Mouse (Mus musculus) urinary bladder, postnatal 25 days (tissue): ENCODE data around the gene Dnajc9.
A peak's percentile ranks its signal among the peaks of the same experiment; 100 is the strongest.

Experiments
- DNase-seq: peaks from one replicate; pipeline ENCODE4 v3.0.0; 2022; ENCODE audit warnings: low spot score

Dnajc9 gene

DNA sequence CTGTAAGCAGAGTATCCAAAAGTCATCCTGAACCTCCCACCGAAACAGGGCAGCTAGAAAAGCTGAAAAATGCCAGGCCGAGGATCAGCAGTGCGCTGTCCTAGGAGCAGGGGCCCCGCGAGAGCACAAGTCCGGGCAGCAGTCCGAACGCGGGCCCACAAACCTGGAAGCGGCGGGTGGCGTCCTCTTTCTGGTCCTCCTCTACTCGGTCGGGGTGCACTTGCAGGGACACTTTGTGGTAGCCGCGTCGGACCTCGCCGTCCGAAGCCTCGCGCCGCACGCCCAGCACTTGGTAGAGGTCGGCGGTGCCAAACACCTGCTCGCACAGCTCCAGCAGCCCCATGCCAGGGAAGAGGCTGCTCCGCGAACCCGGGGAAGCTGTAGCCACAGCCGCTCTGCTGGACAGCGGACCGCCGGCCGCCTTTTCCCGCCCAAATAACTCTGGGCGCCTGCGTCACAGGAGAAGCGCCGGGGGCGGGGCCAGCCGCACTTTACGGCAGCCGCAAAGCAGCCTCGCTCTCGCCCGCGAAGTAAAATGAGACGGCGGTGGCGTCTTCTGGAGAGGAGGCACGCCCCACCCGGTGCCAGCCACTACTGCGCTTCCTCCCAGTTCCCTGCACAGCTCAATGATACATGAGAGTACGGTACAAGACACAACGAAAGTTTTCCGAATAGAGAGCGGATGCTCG lies at the start of gene Dnajc9:
Dnajc9 (minus strand) TSS at position 470 of the 689 bp plus-strand sequence.
- peak; percentile 96 for DNase-seq

- no peak for DNase-seq
These were observed 48.3 kb upstream of the Dnajc9 start for GRCm38 (mm10) chr14:20436976-20437375.

DNA sequence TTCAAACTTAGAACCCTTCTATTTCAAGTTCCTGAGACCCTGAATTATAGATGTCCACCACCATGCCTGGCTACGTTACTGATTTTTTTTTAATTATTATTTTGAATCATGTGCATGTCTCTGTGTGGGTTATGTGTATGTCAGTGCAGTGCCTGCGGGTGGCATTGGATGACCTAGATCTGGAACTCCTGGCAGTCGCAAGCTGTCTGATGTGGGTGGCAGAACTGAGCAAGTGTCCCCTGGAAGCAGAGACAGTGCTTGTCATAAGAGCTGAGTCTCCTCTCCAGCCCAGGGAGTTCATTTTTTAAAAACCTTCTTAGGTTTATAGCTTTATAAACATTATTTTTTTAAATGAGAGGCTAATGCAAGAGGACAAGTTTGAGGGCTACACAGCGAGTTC lies 43.7 kb upstream of the Dnajc9 start:
- DNase-seq = no peak

DNA sequence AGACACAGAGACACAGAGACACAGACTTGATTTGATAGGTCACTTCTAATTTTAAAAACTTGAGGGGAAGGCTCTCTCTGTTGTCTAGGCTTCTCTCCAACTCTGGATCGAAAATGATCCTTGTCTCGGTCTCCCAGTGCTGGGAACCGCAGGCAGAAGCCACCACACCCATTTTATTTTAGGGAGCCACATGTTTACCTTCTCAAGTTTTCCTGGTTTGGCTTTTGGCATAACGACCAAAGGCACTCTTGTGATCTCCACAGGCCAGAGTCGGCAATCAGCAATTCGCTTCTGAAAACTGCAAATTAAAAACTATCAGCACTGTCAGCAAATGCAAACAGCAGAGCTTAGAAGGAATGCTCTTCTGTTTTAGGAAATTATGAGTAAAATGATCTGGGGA lies 43.0 kb upstream of the Dnajc9 start:
- no peak for DNase-seq

- DNase-seq = no peak
These were observed 41.1 kb upstream of the Dnajc9 start for GRCm38 (mm10) chr14:20429833-20430232.

- no peak for DNase-seq
These were observed 39.9 kb upstream of the Dnajc9 start for GRCm38 (mm10) chr14:20428593-20428992.

GRCm38 (mm10) chr14:20423046-20423445 lies 34.3 kb upstream of the Dnajc9 start:
- no peak for DNase-seq

- no peak for DNase-seq
These were observed 33.5 kb upstream of the Dnajc9 start for GRCm38 (mm10) chr14:20422257-20422656.

GRCm38 (mm10) chr14:20400071-20400470 lies 11.4 kb upstream of the Dnajc9 start:
- DNase-seq = no peak

DNA sequence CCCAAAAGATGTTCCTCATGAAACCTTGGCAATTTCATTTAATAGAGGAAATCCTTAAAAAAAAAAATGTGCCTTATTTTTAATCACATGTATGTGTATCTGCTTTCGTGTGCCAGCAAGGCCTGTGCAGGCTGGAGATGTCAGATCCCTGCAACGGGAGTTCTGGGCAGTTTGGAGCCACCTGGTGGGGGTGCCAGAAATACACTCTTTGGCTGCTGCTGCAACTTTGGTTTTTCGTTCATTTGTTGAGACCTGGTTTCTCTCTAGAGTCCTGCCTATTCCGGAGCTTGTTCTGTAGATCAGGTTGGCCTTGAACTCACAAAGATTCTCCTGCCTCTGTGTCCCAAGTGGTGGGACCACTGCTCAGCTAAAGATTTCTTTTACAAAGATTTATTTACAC lies 10.2 kb upstream of the Dnajc9 start:
- DNase-seq = peak; percentile 16

GRCm38 (mm10) chr14:20397220-20397619 lies 8.5 kb upstream of the Dnajc9 start:
- DNase-seq = no peak

- DNase-seq = peak; percentile 84
These were observed 4.6 kb upstream of the Dnajc9 start, which contains the start of gene Mrps16 for GRCm38 (mm10) chr14:20393205-20393913. Gene Mrps16, minus strand, starts transcription at chr14:20393634.

DNA sequence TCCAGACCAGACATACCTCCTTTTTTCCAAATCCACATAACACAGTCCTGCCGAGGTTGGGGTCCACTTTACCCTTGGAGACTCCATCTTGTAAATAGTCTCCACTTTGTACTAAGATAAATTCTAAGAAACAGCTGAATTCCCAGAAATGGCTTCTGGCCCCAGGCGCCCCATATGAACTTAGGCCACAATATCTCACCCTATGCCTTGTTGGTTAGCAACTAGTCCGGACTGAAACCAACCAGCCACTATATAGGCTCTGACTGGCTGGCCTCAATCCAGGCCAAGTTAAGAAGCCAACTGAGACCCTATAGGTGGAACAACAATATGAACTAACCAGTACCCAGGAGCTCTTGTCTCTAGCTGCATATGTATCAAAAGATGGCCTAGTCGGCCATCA lies 3.6 kb upstream of the Dnajc9 start:
- no peak for DNase-seq

GRCm38 (mm10) chr14:20389446-20390079 lies 853 bp upstream of the Dnajc9 start:
- DNase-seq = no peak

DNA sequence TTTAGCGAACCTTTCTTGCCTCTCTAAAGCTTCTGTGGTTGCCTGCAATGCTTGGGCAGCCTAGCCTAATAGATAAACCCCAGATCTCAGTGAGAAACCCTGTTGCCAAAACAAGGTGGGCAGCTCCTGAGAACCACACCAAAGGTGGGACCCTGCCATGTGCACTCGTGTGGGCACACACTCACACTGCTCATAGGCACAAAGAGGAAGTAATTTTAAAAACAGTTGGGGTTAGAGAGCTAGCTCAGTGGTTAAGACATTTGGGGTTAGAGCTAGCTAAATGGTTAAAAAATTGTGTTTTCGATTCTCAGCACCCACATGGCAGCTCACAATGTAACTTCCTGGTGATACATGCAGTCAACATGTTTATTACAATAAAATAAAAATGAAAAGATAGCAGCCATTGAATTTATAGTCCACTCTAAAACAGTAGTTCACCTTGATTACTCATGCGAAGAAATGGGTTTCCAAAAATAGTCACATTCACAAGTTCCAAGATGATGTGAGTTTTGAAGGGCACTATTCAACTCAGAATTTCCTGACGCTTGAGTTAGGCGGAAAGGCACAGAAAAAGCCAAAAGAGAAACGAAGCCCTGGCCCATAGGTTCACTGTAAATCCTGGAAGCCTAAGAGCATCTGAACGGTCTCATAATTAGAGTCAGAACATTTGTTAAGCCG lies 8.8 kb downstream of the Dnajc9 start:
- no peak for DNase-seq

DNA sequence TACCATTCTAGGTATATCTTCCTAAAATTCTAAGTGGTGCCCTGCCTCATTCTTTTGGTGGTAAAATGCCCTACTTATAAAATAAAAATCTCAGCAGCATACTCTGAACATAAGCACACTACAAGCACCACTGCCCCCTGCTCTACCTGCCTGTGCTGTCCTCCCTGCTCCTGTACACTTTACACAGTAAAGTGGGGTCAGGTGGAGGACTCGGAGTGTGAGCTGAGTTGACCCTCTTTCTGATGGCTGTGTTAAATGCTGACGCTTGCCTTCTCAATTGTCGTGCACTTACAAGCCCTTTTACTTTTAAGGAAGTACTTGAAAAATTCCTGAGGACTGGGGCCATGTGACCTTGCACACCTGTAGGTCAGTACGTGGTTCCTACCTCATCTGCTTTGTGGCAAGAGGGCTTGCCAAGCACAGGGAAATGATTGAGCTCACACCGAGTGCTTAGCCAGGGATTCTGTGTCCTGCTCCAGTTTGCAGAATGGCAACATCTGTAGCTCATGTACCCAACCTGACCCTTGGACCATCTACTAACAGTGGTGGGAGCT lies 9.5 kb downstream of the Dnajc9 start:
- no peak for DNase-seq

DNA sequence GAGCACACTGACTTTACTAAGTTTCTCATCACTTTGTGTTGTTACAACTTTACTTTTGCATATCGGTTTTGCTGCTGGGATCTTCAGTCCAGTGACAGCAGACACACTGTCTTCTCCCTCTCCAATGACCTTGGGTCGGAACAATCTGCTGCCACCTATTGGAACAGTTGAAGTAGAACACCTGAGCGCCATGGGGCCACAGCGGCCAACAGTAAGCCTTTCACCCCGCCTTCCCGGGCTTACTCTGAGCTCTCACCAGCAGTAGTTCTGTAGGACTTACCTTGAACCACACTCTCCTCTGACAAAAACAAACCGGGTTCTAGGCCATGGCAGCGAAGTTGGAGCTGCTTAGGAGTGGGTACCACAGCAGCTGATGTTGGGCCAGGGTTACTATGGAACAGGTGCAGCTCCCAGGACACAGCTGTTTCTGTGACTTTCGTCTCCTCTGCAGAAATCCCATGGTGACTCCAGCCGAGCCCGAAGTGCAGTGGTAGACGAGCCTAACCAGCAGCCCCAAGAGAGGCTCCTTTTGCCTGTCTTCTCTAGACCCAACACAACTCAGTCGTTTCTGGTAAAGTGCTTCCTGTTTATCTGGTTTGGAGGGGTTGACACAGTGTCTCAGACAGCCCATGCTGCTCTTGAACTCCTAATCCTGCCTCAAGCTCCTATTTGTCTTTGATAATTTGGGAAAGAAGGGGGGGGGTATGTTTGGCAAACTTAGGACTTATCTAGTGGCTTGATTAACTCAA lies 10.2 kb downstream of the Dnajc9 start:
- DNase-seq = peak; percentile 24

DNA sequence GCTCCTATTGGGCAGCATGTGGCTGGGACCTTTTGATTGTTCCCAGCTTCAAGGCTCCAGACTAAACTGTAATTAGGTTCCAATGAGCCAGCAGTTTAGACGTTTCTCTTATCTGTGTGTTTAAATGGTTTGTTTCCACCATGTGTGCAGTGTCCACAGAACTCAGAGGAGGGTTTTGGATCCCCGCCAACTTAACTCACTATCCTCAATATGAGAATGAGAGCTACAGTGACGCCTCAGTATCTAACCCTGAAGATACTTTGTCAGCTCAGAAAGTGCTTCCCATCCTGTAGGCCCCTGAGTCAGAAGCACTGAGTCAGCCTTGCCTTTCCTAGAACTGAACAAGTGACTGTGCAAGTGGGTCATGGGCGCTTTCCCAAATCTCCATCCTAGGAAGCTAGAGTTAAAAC lies 11.6 kb downstream of the Dnajc9 start:
- no peak for DNase-seq

DNA sequence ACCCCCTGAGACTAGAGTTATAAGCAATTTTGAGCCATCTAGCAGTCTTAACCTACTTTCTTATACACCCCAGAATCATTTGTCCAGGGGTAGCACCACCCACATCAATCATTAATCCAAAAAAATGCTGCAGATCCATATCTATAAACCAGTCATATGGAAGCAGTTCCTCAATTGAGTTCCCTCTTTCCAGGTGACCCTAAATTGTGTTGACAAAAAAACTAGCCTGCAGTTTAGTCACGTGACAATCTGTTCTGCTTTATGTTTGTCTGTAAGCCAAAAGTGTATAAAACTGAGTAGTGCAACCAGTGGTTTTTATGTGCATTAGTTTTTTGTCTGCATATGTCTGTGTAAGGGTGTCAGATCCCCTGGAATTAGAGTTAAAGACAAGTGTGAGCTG lies 16.9 kb downstream of the Dnajc9 start:
- no peak for DNase-seq

- DNase-seq = no peak
These were observed 17.9 kb downstream of the Dnajc9 start for GRCm38 (mm10) chr14:20370798-20371197.

GRCm38 (mm10) chr14:20368271-20368670 lies 20.4 kb downstream of the Dnajc9 start:
- DNase-seq = no peak

DNA sequence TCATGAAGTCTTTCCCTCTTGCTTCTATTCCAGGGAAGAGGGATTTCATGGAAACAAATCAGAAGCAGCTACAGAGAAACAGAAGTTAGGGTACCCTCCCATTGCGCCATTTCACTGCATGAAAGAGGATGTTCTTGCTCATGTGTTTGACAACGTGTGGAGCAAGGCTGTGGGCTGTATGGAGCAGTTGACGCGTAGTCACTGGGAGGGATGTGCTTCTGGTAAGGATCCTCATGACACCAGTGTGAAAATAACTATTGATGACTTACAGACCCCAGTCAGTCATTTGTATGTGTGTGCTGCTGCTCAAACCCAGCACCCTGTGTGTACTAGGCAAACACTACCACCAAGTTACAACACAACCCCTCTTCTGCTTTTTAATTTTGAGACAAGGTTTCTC lies 25.5 kb downstream of the Dnajc9 start:
- no peak for DNase-seq
